Mouse (Mus musculus): Measurements from ENCODE around the gene Cpt1b. TPM values are rescaled to one million over a fixed set of nuclear protein-coding genes. Genes with fewer than 3 reads are reported as not detected.

Cpt1b gene
- 0.52 and 0.95 TPM in 2 replicates for polyA plus RNA-seq (2015; fragmentation: Nextera tagmentation; extraction: Ambion mirVana)

DNA sequence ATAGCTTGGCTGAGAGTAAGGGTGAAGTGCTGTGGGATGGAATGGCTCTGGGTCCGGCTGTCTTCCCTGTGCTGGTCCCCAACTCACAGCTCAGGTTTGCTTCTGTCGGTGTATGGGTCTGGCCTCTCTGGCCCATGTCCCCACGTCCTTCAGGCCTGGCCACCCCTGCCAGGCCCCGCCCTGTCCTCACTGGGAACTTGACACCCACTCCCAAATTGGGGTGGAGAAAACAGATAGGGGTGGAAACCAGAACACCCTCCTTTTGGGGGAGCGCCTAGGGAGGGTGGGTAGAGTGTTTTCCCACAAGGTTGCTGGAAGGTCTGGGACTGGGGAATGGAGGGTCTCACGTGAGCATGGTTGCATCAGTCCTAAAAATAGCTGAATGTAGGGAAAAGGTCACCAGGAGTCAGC is at the start of gene Cpt1b:
Gene Cpt1b (minus strand): TSS at position 153 of the 411 bp plus-strand sequence.
- no peaks in the 10 kb centered on the region for H3K27me3 ChIP-seq
- H3K4me3 ChIP-seq, result no peak within 1 kb of the TSS
- H3K4me2 ChIP-seq (replicated peaks), result no peak within 1 kb of the TSS
- H3K9me3 ChIP-seq, result no peaks in the 10 kb centered on the region
- no peak for ATAC-seq (replicated peaks)
- H3K27ac ChIP-seq (replicated peaks), result no peak within 1 kb of the TSS
- peaks cover 18% of the 10 kb centered on the region for H3K4me1 ChIP-seq
- H3K9ac ChIP-seq (replicated peaks), result no peak within 1 kb of the TSS
- H3K36me3 ChIP-seq, result peaks cover 21% of the 10 kb centered on the region; the same call in 1 of the 2 replicates
- 38% methylated on average over 6 of the region's 6 CpGs for WGBS

DNA sequence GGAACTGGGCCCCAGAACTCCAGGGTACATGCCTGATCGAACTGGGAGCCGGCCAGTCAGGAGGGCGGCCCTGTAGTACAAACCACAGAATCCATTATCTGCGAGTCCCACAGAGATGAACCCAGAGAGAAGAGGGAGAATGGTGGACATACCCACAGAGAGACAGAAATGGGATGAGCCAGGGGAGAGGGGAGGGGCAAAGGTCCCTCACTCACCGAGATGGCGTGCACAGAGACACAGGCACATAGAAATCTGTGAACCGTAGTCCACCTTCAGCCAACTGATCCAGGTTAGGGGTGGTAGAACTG is 49.6 kb upstream of the Cpt1b start:
- peak overlapping the region; percentile 65 for H3K9ac ChIP-seq (replicated peaks)
- WGBS, result 90% methylated on average over 7 of the region's 7 CpGs
- H3K27ac ChIP-seq (replicated peaks), result no peak overlapping the region
- no peak for ATAC-seq (replicated peaks)
- H3K4me2 ChIP-seq (replicated peaks), result peak overlapping the region; percentile 80
- peak overlapping the region; percentile 61 for H3K4me3 ChIP-seq
- no peaks in the 10 kb centered on the region for H3K27me3 ChIP-seq
- H3K9me3 ChIP-seq, result no peaks in the 10 kb centered on the region
- no peaks in the 10 kb centered on the region for H3K36me3 ChIP-seq
- peaks cover 13% of the 10 kb centered on the region for H3K4me1 ChIP-seq

DNA sequence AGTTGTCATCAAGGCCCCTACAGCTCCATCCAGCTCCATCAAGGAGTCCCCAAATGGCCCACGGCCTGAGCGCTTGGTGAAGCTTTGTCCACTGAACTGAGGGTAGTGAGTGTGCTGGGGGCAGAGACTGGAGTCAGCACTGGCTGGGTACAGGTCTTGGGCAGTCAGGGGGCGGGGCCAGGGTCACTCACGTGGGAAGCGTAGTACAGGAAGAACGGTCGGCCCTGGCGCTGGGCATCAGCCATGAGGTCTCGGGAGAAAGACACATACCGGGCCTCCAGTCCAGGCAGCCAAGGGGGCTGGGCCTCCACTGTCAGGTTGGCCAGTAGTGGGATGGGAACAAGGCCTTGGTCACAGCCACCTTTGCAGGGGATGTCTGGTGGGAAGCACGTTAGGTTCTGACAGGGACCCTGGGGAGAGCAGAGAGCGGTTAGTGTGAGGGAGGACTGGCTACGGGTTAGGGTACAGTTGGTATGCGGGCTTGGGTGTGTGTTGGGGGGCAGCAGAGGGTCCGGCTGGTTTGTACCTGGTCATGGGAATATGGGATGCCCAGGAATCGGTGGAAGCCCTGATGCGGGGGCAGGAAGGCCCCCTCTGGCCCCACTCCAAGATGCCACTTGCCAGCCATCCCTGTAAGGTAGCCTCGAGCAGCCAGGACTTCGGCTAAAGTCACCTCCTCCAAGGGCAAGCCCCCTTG is 49.1 kb upstream of the Cpt1b start:
- H3K36me3 ChIP-seq, result no peaks in the 10 kb centered on the region
- H3K4me3 ChIP-seq, result no peak overlapping the region
- ATAC-seq (replicated peaks), result no peak
- H3K27me3 ChIP-seq, result no peaks in the 10 kb centered on the region
- WGBS, result 90% methylated on average over 19 of the region's 19 CpGs
- peaks cover 13% of the 10 kb centered on the region for H3K4me1 ChIP-seq
- H3K27ac ChIP-seq (replicated peaks), result no peak overlapping the region
- peak overlapping the region; percentile 80 for H3K4me2 ChIP-seq (replicated peaks)
- H3K9me3 ChIP-seq, result no peaks in the 10 kb centered on the region
- no peak overlapping the region for H3K9ac ChIP-seq (replicated peaks)

DNA sequence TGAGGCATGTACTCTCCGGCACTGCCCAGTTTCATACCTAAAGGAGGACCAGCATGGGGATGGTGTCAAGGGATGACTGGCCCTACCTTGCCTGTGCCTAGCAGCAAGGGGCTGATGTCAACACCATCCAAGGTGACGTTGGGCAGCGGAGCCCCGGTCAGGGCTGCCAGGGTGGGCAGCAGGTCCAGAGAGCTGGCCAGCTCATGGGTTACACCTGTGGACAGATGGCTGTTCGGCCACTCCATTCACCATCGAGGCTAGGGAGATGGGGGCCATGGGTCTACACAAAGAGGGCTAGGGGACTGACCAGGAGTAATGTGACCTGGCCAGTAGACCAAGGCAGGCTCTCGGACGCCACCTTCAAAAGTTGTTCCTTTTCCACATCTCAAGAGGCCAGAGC is 48.3 kb upstream of the Cpt1b start:
- Histone ChIP-seq H3K4me3 (no peak overlapping the region), H3K4me1 (peaks cover 13% of the 10 kb centered on the region), H3K9ac (replicated peaks) (no peak overlapping the region), H3K27ac (replicated peaks) (no peak overlapping the region), H3K9me3 (no peaks in the 10 kb centered on the region), H3K4me2 (replicated peaks) (no peak overlapping the region), H3K27me3 (no peaks in the 10 kb centered on the region), H3K36me3 (no peaks in the 10 kb centered on the region)
- ATAC-seq (replicated peaks), result no peak
- 96% methylated on average over 8 of the region's 8 CpGs for WGBS

DNA sequence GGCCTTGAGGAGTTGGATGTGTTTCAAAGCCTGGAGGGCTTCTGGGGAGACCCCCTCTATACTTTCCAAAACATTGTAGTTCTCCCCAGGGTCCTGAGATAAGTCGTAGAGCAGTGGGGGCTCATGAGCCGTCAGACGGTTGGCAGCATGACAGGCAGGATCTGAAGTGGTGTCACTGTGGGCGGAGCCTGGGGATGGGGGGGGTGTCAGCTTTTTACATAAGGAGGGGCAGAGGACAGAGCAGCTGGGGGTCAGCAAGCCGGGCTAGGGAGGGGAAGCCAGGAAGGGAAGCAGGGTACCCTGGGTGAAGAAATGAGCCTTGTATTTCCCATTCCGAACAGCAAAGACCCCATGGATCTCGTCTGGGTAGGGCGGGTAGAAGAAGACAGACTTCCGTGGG is 47.7 kb upstream of the Cpt1b start:
- H3K27ac ChIP-seq (replicated peaks), result no peak overlapping the region
- H3K36me3 ChIP-seq, result no peaks in the 10 kb centered on the region
- 82% methylated on average over 9 of the region's 9 CpGs for WGBS
- no peak overlapping the region for H3K4me2 ChIP-seq (replicated peaks)
- H3K4me3 ChIP-seq, result no peak overlapping the region
- no peak overlapping the region for H3K9ac ChIP-seq (replicated peaks)
- ATAC-seq (replicated peaks), result no peak
- H3K27me3 ChIP-seq, result no peaks in the 10 kb centered on the region
- H3K4me1 ChIP-seq, result peaks cover 13% of the 10 kb centered on the region
- no peaks in the 10 kb centered on the region for H3K9me3 ChIP-seq

DNA sequence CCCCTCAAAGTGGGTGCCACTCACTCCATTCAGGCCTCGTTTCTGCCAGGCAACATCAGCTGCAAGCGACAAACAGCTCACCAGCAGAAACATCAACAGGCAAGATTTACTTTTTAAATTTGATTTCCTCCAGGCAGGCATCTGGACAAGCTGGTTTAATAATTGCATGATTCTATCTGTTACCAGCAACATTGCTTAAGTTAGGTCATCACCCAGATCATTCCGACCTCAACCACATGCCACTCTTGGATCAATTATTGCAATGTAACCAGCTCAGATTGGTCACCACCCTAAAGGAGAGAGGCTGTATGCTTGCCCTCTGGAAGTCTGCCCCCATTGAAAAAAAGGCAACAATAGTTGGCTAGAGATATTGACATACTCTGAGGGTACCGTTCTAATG is 45.8 kb upstream of the Cpt1b start:
- no peaks in the 10 kb centered on the region for H3K36me3 ChIP-seq
- H3K4me2 ChIP-seq (replicated peaks), result no peak overlapping the region
- ATAC-seq (replicated peaks), result no peak
- H3K9me3 ChIP-seq, result no peaks in the 10 kb centered on the region
- H3K4me1 ChIP-seq, result peaks cover 9% of the 10 kb centered on the region
- H3K9ac ChIP-seq (replicated peaks), result no peak overlapping the region
- H3K4me3 ChIP-seq, result no peak overlapping the region
- WGBS, result 90% methylated on average over 4 of the region's 4 CpGs
- no peaks in the 10 kb centered on the region for H3K27me3 ChIP-seq
- H3K27ac ChIP-seq (replicated peaks), result no peak overlapping the region

DNA sequence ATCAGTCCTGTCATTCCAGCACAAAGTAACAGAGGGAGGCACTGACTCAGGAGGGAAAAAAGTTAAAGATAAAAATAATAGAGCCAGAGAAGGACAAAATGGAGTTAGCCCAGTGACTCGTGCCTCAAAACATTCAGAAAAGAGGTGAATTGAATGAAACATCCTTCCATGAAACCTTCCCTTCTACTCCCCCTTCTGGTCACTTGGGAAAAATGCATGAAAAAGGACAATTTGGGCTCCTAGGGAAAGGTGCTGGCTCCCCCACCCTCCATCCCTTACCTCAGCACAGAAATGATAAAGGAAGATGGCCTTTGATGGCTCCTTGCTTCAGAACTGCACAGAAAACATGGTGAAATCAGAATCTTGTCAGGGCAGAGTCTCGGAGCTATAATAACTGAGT is 42.9 kb upstream of the Cpt1b start:
- H3K27ac ChIP-seq (replicated peaks), result no peak overlapping the region
- no peaks in the 10 kb centered on the region for H3K4me1 ChIP-seq
- H3K36me3 ChIP-seq, result peaks cover 9% of the 10 kb centered on the region; the same call in 1 of the 2 replicates
- no peak for ATAC-seq (replicated peaks)
- 28% methylated on average over 2 of the region's 2 CpGs for WGBS
- no peak overlapping the region for H3K4me3 ChIP-seq
- H3K9me3 ChIP-seq, result no peaks in the 10 kb centered on the region
- no peak overlapping the region for H3K4me2 ChIP-seq (replicated peaks)
- H3K27me3 ChIP-seq, result no peaks in the 10 kb centered on the region
- no peak overlapping the region for H3K9ac ChIP-seq (replicated peaks)

DNA sequence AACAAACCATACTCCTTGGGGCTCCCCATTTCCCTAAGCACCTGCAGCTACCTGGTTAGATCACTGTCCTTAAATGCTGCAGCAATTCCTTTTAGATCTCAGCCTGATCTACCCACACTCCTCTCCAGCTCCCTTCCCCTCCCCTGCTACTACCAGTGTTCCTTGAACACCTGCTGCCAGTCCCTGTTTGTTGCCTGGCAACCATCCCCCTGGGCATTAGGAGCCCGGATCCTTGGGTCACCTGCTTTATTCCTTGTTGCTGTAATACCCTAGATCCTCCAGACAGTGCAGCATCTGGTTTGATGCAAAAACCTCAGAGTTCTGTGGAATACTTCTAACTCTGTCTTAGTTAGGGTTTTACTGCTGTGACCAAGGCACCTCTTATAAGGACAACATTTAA is 39.4 kb upstream of the Cpt1b start:
- H3K27ac ChIP-seq (replicated peaks), result no peak overlapping the region
- no peak overlapping the region for H3K9ac ChIP-seq (replicated peaks)

DNA sequence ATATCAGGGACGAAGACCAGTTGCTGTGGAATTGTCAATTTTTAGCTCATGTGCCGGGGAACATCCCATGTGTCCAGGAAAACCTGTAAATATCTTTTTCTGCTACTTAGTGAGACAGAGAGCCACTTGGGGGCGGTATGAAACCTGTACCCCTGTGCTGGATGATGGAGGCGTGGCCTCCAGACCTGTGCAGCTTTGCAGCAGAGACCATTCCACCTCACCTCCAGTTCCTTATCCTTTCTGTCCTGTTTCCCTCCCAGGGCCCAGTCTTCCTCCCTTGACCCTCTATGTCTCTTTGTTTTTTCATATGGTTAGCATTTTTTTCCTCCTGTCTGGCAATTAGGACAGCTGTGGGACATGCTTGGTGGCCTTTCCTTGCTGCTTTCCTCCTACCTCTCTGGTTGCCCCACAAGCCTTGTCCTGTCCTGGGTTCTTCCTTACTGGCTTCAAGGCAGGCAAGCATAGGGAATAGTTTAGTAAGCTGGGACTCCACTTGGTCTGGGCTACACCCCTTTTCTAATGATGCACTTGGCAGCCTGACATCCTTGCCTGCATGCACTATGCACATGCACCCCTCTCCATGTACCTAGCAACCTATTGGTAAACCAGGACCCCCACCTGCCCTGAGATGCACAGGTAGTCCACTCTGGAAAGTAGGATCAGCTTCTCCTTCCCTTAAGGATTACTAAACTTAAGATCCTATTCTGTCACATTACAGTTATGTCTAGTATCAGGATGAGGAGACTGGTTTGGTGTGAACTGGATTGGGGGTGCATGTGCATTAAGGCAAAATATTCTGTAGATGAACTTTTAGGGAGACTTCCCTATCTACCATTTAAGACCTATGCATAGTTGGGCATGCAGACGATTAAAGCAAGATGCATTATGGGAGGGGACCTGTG is 37.9 kb upstream of the Cpt1b start:
- WGBS, result 66% methylated on average over 5 of the region's 5 CpGs
- no peak for ATAC-seq (replicated peaks)
- no peaks in the 10 kb centered on the region for H3K9me3 ChIP-seq

More for the DNA sequence above, 39.4 kb upstream of the Cpt1b start:
- Histone ChIP-seq H3K36me3 (peaks cover 43% of the 10 kb centered on the region), H3K4me2 (replicated peaks) (no peak overlapping the region), H3K4me3 (no peak overlapping the region), H3K4me1 (no peaks in the 10 kb centered on the region), H3K9me3 (no peaks in the 10 kb centered on the region), H3K27me3 (no peaks in the 10 kb centered on the region)
- ATAC-seq (replicated peaks), result peak; percentile 47; the same call in 1 of the 2 replicates
- WGBS, result 3% methylated on average over 1 of the region's 1 CpGs

DNA sequence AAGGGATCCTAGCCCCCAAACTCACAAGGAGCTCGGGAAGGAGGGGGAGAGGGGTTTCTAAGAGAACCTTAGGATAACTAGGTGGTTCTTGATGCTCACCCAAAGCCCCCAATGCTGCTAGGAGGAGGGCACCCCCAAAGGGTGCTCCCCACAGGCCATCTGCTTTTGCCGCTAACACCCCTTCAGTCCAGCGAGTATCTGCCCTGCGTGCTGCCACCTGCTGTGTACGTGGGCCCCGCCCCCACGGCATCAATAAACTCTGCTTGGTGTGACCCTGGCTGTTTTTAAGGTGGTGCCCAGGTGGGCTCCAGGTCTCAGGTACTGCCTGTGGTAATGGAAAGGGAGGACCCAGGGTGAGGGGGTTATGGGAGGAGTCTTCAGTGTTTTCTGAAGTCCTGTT is 36.5 kb upstream of the Cpt1b start:
- Histone ChIP-seq H3K9me3 (no peaks in the 10 kb centered on the region), H3K4me2 (replicated peaks) (no peak overlapping the region), H3K36me3 (peaks cover 69% of the 10 kb centered on the region), H3K4me3 (no peak overlapping the region), H3K27me3 (no peaks in the 10 kb centered on the region), H3K4me1 (no peaks in the 10 kb centered on the region), H3K27ac (replicated peaks) (no peak overlapping the region), H3K9ac (replicated peaks) (no peak overlapping the region)
- WGBS, result 82% methylated on average over 7 of the region's 7 CpGs
- no peak for ATAC-seq (replicated peaks)

More for the DNA sequence above, 37.9 kb upstream of the Cpt1b start:
- Histone ChIP-seq H3K36me3 (peaks cover 55% of the 10 kb centered on the region), H3K4me1 (no peaks in the 10 kb centered on the region), H3K27ac (replicated peaks) (no peak overlapping the region), H3K4me2 (replicated peaks) (no peak overlapping the region), H3K27me3 (no peaks in the 10 kb centered on the region), H3K9ac (replicated peaks) (no peak overlapping the region), H3K4me3 (no peak overlapping the region)

DNA sequence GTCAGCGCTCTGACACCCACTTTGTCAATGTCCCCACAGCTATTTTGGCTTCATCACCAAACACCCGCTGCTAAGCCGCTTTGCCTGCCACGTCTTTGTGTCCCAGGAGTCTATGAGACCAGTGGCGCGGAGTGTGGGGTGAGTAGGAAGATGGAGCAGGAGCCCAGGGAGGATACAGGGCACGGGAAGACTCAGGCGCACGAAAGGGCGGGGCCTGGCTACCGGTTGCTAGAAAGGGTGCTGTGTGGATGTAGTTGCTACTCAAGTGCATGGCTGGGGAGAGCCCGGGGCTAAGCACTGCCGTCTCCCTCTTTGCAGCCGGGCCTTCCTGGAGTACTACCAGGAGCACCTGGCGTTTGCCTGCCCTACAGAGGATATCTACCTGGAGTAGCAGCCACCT is 35.7 kb upstream of the Cpt1b start:
- WGBS, result 87% methylated on average over 15 of the region's 15 CpGs

DNA sequence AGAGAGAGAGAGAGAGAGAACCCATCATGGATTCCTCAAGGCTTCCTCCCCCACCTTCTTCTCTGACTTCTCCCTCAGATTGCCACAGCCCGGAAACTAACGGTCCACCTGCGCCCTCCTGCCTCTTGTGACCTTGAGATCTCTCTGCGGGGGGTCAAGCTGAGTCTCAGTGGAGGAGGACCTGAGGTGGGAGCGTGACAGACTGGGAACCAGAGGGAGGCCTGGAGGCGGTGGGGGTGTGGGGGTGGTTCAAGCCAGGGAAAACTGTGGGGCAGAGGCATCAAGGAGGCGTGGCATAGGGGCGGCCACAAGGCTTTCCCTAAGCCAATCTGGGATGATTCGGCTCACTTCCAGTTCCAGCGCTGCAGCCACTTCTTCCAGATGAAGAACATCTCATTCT is 34.6 kb upstream of the Cpt1b start:
- 86% methylated on average over 10 of the region's 10 CpGs for WGBS
- no peaks in the 10 kb centered on the region for H3K27me3 ChIP-seq
- H3K9ac ChIP-seq (replicated peaks), result no peak overlapping the region
- peaks cover 8% of the 10 kb centered on the region for H3K4me1 ChIP-seq
- H3K27ac ChIP-seq (replicated peaks), result no peak overlapping the region
- no peak for ATAC-seq (replicated peaks)
- no peak overlapping the region for H3K4me2 ChIP-seq (replicated peaks)
- H3K4me3 ChIP-seq, result no peak overlapping the region
- no peaks in the 10 kb centered on the region for H3K9me3 ChIP-seq
- peaks cover 78% of the 10 kb centered on the region for H3K36me3 ChIP-seq

More for the DNA sequence above, 35.7 kb upstream of the Cpt1b start:
- no peak overlapping the region for H3K27ac ChIP-seq (replicated peaks)
- H3K27me3 ChIP-seq, result no peaks in the 10 kb centered on the region
- peaks cover 78% of the 10 kb centered on the region for H3K36me3 ChIP-seq
- no peaks in the 10 kb centered on the region for H3K4me1 ChIP-seq
- H3K9me3 ChIP-seq, result no peaks in the 10 kb centered on the region
- H3K4me2 ChIP-seq (replicated peaks), result no peak overlapping the region
- no peak for ATAC-seq (replicated peaks)
- H3K4me3 ChIP-seq, result no peak overlapping the region
- H3K9ac ChIP-seq (replicated peaks), result no peak overlapping the region
